In genomic region chr13:54040256-54040655, GRCm38 (mm10) we compare ENCODE assay signal across 19 mouse cellular contexts. TPM values are rescaled to one million over a fixed set of nuclear protein-coding genes. Genes with fewer than 3 reads are reported as not detected.
"Had no signal": no experiment of that assay in that cellular context is flagged by ENCODE, and none has a peak within 500 bp of the region (broad histone marks: within the 10 kb centered on the region; RNA-seq: fewer than 3 reads in every experiment).

No protein-coding gene starts in this region.

- DNase-seq: kidney, postnatal 10 days; kidney, postnatal 36 days; left cerebral cortex, postnatal 4 days; liver, postnatal 0 days; lung, postnatal 14 days; lung, postnatal 4 days; right cerebral cortex, adult 18-20 months; right cerebral cortex, postnatal 14 days; right cerebral cortex, postnatal 4 days; thymus, postnatal 36 days had no signal

- H3K4me3 ChIP-seq: limb, embryonic 12.5 days; limb, embryonic 15.5 days; lung, embryonic 15.5 days; midbrain, embryonic 12.5 days; midbrain, embryonic 15.5 days; neural tube, embryonic 12.5 days; neural tube, embryonic 15.5 days had no signal

- H3K4me2 ChIP-seq: limb, embryonic 12.5 days; limb, embryonic 15.5 days; liver, embryonic 11.5 days; lung, embryonic 15.5 days; midbrain, embryonic 12.5 days; midbrain, embryonic 15.5 days; neural tube, embryonic 12.5 days; neural tube, embryonic 15.5 days had no signal

- H3K9me3 ChIP-seq: limb, embryonic 12.5 days; limb, embryonic 15.5 days; lung, embryonic 15.5 days; midbrain, embryonic 12.5 days; midbrain, embryonic 15.5 days; neural tube, embryonic 12.5 days; neural tube, embryonic 15.5 days had no signal

- ATAC-seq: liver, postnatal 0 days; midbrain, embryonic 15.5 days had no signal

- H3K27me3 ChIP-seq: lung, embryonic 15.5 days; midbrain, embryonic 12.5 days; midbrain, embryonic 15.5 days; neural tube, embryonic 12.5 days; neural tube, embryonic 15.5 days had no signal

- H3K36me3 ChIP-seq: limb, embryonic 12.5 days; limb, embryonic 15.5 days; lung, embryonic 15.5 days; midbrain, embryonic 12.5 days; midbrain, embryonic 15.5 days; neural tube, embryonic 12.5 days; neural tube, embryonic 15.5 days had no signal

- H3K9ac ChIP-seq: limb, embryonic 12.5 days; limb, embryonic 15.5 days; liver, embryonic 14.5 days; liver, postnatal 0 days; lung, embryonic 15.5 days; midbrain, embryonic 12.5 days; midbrain, embryonic 15.5 days; neural tube, embryonic 12.5 days; neural tube, embryonic 15.5 days had no signal

- H3K27ac ChIP-seq: limb, embryonic 12.5 days; limb, embryonic 15.5 days; liver, embryonic 14.5 days; lung, embryonic 15.5 days; midbrain, embryonic 12.5 days; midbrain, embryonic 15.5 days; neural tube, embryonic 12.5 days; neural tube, embryonic 15.5 days had no signal

- H3K4me1 ChIP-seq: limb, embryonic 12.5 days; limb, embryonic 15.5 days; lung, embryonic 15.5 days; midbrain, embryonic 12.5 days; midbrain, embryonic 15.5 days; neural tube, embryonic 12.5 days; neural tube, embryonic 15.5 days had no signal

RNA-seq across cellular contexts. Expression of gene Drd1, which starts 15.2 kb away (rescaled TPM):
- polyA plus RNA-seq: limb, embryonic 12.5 days; liver, embryonic 11.5 days; liver, embryonic 14.5 days; liver, postnatal 0 days had no signal
